Mouse (Mus musculus) neural tube, embryonic 11.5 days (tissue): ENCODE measurements around the gene Abca6. TPM values are rescaled to one million over a fixed set of nuclear protein-coding genes. Genes with fewer than 3 reads are reported as not detected.

ENCODE experiments used
- ATAC-seq: fragments of 200-750 bp; cut with Nextera tagmentation; 2 replicates; pipeline ENCODE4 v1.8.0; 2017; ENCODE audit warnings: moderate number of reproducible peaks, mild to moderate bottlenecking, moderate TSS enrichment, moderate library complexity; ENCODE audit not compliant: insufficient read depth, low FRiP score, low TSS enrichment
- DNase-seq: peaks from one replicate; pipeline ENCODE4 v3.0.0-alpha.2; 2015; ENCODE audit warnings: low spot score
- H3K27ac ChIP-seq: fragments of 300-500 bp; sonication (generic); 2 replicates; pipeline ENCODE4 v1.5.1; 2014; ENCODE audit warnings: low read depth, mild to moderate bottlenecking, low read length
- H3K27me3 ChIP-seq: fragments of 300-500 bp; sonication (generic); 2 replicates; pipeline ENCODE4 v1.6.1; 2014; ENCODE audit warnings: mild to moderate bottlenecking, low read length, mixed read lengths; ENCODE audit not compliant: control insufficient read depth, insufficient read depth
- H3K36me3 ChIP-seq: fragments of 300-500 bp; sonication (generic); 2 replicates; pipeline ENCODE4 v1.6.1; 2014; ENCODE audit warnings: mild to moderate bottlenecking, low read length, moderate library complexity, mixed read lengths; ENCODE audit not compliant: control insufficient read depth, insufficient read depth
- H3K4me1 ChIP-seq: fragments of 300-500 bp; sonication (generic); 2 replicates; pipeline ENCODE4 v1.6.1; 2014; ENCODE audit warnings: low read length, mixed read lengths; ENCODE audit not compliant: control insufficient read depth, insufficient read depth
- H3K4me2 ChIP-seq: fragments of 300-500 bp; sonication (generic); 2 replicates; pipeline ENCODE4 v1.6.1; 2014; ENCODE audit warnings: low read depth, mild to moderate bottlenecking, moderate library complexity
- H3K4me3 ChIP-seq: fragments of 300-500 bp; sonication (generic); 2 replicates; pipeline ENCODE4 v1.5.1; 2014; ENCODE audit warnings: low read depth, low read length
- H3K9ac ChIP-seq: fragments of 300-500 bp; sonication (generic); 2 replicates; pipeline ENCODE4 v1.6.1; 2014; ENCODE audit warnings: mild to moderate bottlenecking, low read length
- H3K9me3 ChIP-seq: fragments of 300-500 bp; sonication (generic); 2 replicates; pipeline ENCODE4 v1.6.1; 2016; ENCODE audit warnings: low read length; ENCODE audit not compliant: control insufficient read depth
- WGBS: fragments of 180-500 bp; shearing (Covaris S2); extraction: QIAGEN DNeasy Blood & Tissue Kit; methylation state at CpG from one replicate; pipeline ENCODE4 v1.1.7; 2014; 5-methylcytosine and 5-hydroxymethylcytosine counted together
- polyA plus RNA-seq: library from polyadenylated mRNA; unstranded; fragments of >200 nt; fragmentation: Nextera tagmentation; extraction: Ambion mirVana; gene quantifications from 2 replicates; pipeline ENCODE4 v1.2.1, GENCODE M21; 2014

The Abca6 gene
- polyA plus RNA-seq, 1 experiment from 2014 or later, result 0.07 TPM

- Histone ChIP-seq H3K27me3 (no peaks in the 10 kb centered on the region), H3K4me3 (no peak overlapping the region), H3K4me2 (no peak overlapping the region), H3K36me3 (no peaks in the 10 kb centered on the region), H3K27ac (no peak overlapping the region), H3K9ac (no peak overlapping the region), H3K4me1 (no peaks in the 10 kb centered on the region), H3K9me3 (no peaks in the 10 kb centered on the region)
- ATAC-seq, result no peak
- WGBS, result 36% methylated on average over 3 of the region's 3 CpGs
- no peak for DNase-seq
Measured at GRCm38 (mm10) chr11:110165822-110166221, 85.8 kb downstream of the Abca6 start.

GRCm38 (mm10) chr11:110165409-110165808 is 86.2 kb downstream of the Abca6 start:
- H3K9ac ChIP-seq, result no peak overlapping the region
- H3K36me3 ChIP-seq, result no peaks in the 10 kb centered on the region
- no peak for ATAC-seq
- no peaks in the 10 kb centered on the region for H3K4me1 ChIP-seq
- no peak overlapping the region for H3K4me2 ChIP-seq
- no peak for DNase-seq
- no peaks in the 10 kb centered on the region for H3K27me3 ChIP-seq
- no peak overlapping the region for H3K27ac ChIP-seq
- H3K4me3 ChIP-seq, result no peak overlapping the region
- no peaks in the 10 kb centered on the region for H3K9me3 ChIP-seq

- no peaks in the 10 kb centered on the region for H3K36me3 ChIP-seq
- no peak for DNase-seq
- no peak overlapping the region for H3K9ac ChIP-seq
- no peaks in the 10 kb centered on the region for H3K4me1 ChIP-seq
- H3K27ac ChIP-seq, result no peak overlapping the region
- no peak overlapping the region for H3K4me3 ChIP-seq
- no peak overlapping the region for H3K4me2 ChIP-seq
- ATAC-seq, result no peak
- no peaks in the 10 kb centered on the region; the same call in 1 of the 2 replicates for H3K9me3 ChIP-seq
- WGBS, result 83% methylated on average over 6 of the region's 6 CpGs
- no peaks in the 10 kb centered on the region for H3K27me3 ChIP-seq
Measured at GRCm38 (mm10) chr11:110157059-110157458, 94.5 kb downstream of the Abca6 start.

- Histone ChIP-seq H3K4me3 (no peak overlapping the region), H3K9ac (no peak overlapping the region), H3K36me3 (no peaks in the 10 kb centered on the region), H3K27me3 (no peaks in the 10 kb centered on the region), H3K4me1 (no peaks in the 10 kb centered on the region), H3K4me2 (no peak overlapping the region), H3K27ac (no peak overlapping the region), H3K9me3 (no peaks in the 10 kb centered on the region; the same call in 1 of the 2 replicates)
- no peak for DNase-seq
- no peak for ATAC-seq
- WGBS, result 96% methylated on average over 11 of the region's 11 CpGs
Measured at GRCm38 (mm10) chr11:110155985-110156384, 95.6 kb downstream of the Abca6 start.

- Histone ChIP-seq H3K9ac (no peak overlapping the region), H3K4me1 (no peaks in the 10 kb centered on the region), H3K27ac (no peak overlapping the region), H3K36me3 (no peaks in the 10 kb centered on the region), H3K27me3 (no peaks in the 10 kb centered on the region), H3K4me2 (no peak overlapping the region), H3K4me3 (no peak overlapping the region), H3K9me3 (no peaks in the 10 kb centered on the region)
- ATAC-seq (no peak), DNase-seq (no peak)
- WGBS, result 97% methylated on average over 5 of the region's 5 CpGs
Measured at GRCm38 (mm10) chr11:110147640-110148039, 103.9 kb downstream of the Abca6 start.

- Histone ChIP-seq H3K4me1 (no peaks in the 10 kb centered on the region), H3K4me2 (no peak overlapping the region), H3K9me3 (no peaks in the 10 kb centered on the region), H3K27ac (no peak overlapping the region), H3K9ac (no peak overlapping the region), H3K27me3 (no peaks in the 10 kb centered on the region), H3K4me3 (no peak overlapping the region), H3K36me3 (no peaks in the 10 kb centered on the region)
- 92% methylated on average over 11 of the region's 11 CpGs for WGBS
- ATAC-seq (no peak), DNase-seq (no peak)
Measured at GRCm38 (mm10) chr11:110145421-110145820, 106.2 kb downstream of the Abca6 start.

- no peaks in the 10 kb centered on the region for H3K36me3 ChIP-seq
- H3K9me3 ChIP-seq, result no peaks in the 10 kb centered on the region
- no peak overlapping the region for H3K9ac ChIP-seq
- no peaks in the 10 kb centered on the region for H3K4me1 ChIP-seq
- DNase-seq, result no peak
- H3K27me3 ChIP-seq, result no peaks in the 10 kb centered on the region
- WGBS, result 91% methylated on average over 5 of the region's 5 CpGs
- H3K27ac ChIP-seq, result no peak overlapping the region
- ATAC-seq, result no peak
- no peak overlapping the region for H3K4me2 ChIP-seq
- no peak overlapping the region for H3K4me3 ChIP-seq
Measured at GRCm38 (mm10) chr11:110130760-110131159, 120.8 kb downstream of the Abca6 start.

Other genes starting within 250 kb of the Abca6 start
- 0.27 TPM in 1 of 2 replicates, not detected in the other for gene Abca8a, start 155.8 kb downstream of the Abca6 start, polyA plus RNA-seq
- 3.5 and 5.0 TPM in 2 replicates for gene Abca9, start 83.6 kb downstream of the Abca6 start, polyA plus RNA-seq
- gene Abca5, start 85.9 kb upstream of the Abca6 start, polyA plus RNA-seq, result 4.4 and 5.8 TPM in 2 replicates
- gene Map2k6, start 147.3 kb upstream of the Abca6 start, polyA plus RNA-seq, result 32.1 and 33.7 TPM in 2 replicates